Mouse (Mus musculus): ENCODE results near the gene Tmem150b. TPM values are rescaled to one million over a fixed set of nuclear protein-coding genes. Genes with fewer than 3 reads are reported as not detected.

The Tmem150b gene
- total and polyA plus RNA-seq, 3 experiments = 0.31 to 1.4 TPM; not detected in 1

- no peak for TF ChIP-seq UBTF (IDR thresholded peaks at IDR 0.05; ENCODE audit: borderline replicate concordance, insufficient read depth, low read depth, low read length)
- TF ChIP-seq KAT2A (conservative IDR thresholded peaks at IDR 0.05; ENCODE audit: low read depth, low read length) = peak; percentile 60; the same call in 1 of the 2 replicates
- TF ChIP-seq MAZ (IDR thresholded peaks at IDR 0.05; ENCODE audit: low read depth, low read length) = 0 out of 2 replicates have a peak, but pooled peaks have one; percentile 62
Observed at GRCm38 (mm10) chr7:4684632-4685417, 40.2 kb downstream of the Tmem150b start, which contains the start of gene Hspbp1 (continued).

GRCm38 (mm10) chr7:4684203-4684602 is 40.8 kb downstream of the Tmem150b start:
- Histone ChIP-seq H3K4me3 (ENCODE audit: control insufficient read depth in 1 of 2, insufficient read depth in 1 of 2, low read depth in 2 of 2, low read length in 2 of 2) (peak overlapping the region; percentile 79 to 96), H3K27me3 (ENCODE audit: control insufficient read depth in 1 of 2, insufficient read depth in 2 of 2, low read length in 2 of 2) (no peaks in the 10 kb centered on the region), H3K36me3 (ENCODE audit: control insufficient read depth in 1 of 2, insufficient read depth in 2 of 2, low read length in 2 of 2) (peaks cover 0 to 10% of the 10 kb centered on the region in 2 experiments; a peak in 3 of 4 replicates), H3K79me2 (ENCODE audit: control insufficient read depth, insufficient read depth, low read length, poor library complexity) (peaks cover 5% of the 10 kb centered on the region; the same call in 1 of the 2 replicates), H3K9me3 (replicated peaks; ENCODE audit: insufficient read depth, low read length) (no peaks in the 10 kb centered on the region), H3K9ac (ENCODE audit: control insufficient read depth, low read depth, low read length, poor library complexity, severe bottlenecking) (peak overlapping the region; percentile 72), H3K27ac (ENCODE audit: control insufficient read depth, low read depth, low read length) (no peak overlapping the region), H3K4me1 (ENCODE audit: control insufficient read depth in 1 of 2, insufficient read depth in 2 of 2, low read length in 2 of 2) (peaks cover 4 to 7% of the 10 kb centered on the region in 2 experiments)
- DNase-seq (ENCODE audit: low read depth, low spot score) = no peak
- TF ChIP-seq CTCF (IDR thresholded peaks at IDR 0.05 in 2 of 3, conservative IDR thresholded peaks at IDR 0.05 in 1 of 3; ENCODE audit: control insufficient read depth in 1 of 3, insufficient read depth in 1 of 3, low read depth in 2 of 3, low read length in 3 of 3, poor library complexity in 1 of 3, severe bottlenecking in 1 of 3) (no peak), GATA1 (IDR thresholded peaks at IDR 0.05; ENCODE audit: low read depth, low read length) (no peak)

GRCm38 (mm10) chr7:4683307-4683706 is 41.7 kb downstream of the Tmem150b start:
- Histone ChIP-seq H3K4me3 (ENCODE audit: control insufficient read depth in 1 of 2, insufficient read depth in 1 of 2, low read depth in 2 of 2, low read length in 2 of 2) (no peak overlapping the region), H3K9ac (ENCODE audit: control insufficient read depth, low read depth, low read length, poor library complexity, severe bottlenecking) (no peak overlapping the region), H3K27me3 (ENCODE audit: control insufficient read depth in 1 of 2, insufficient read depth in 2 of 2, low read length in 2 of 2) (no peaks in the 10 kb centered on the region), H3K27ac (ENCODE audit: control insufficient read depth, low read depth, low read length) (no peak overlapping the region), H3K9me3 (replicated peaks; ENCODE audit: insufficient read depth, low read length) (no peaks in the 10 kb centered on the region), H3K79me2 (ENCODE audit: control insufficient read depth, insufficient read depth, low read length, poor library complexity) (peaks cover 5% of the 10 kb centered on the region; the same call in 1 of the 2 replicates), H3K4me1 (ENCODE audit: control insufficient read depth in 1 of 2, insufficient read depth in 2 of 2, low read length in 2 of 2) (peaks cover 4 to 7% of the 10 kb centered on the region in 2 experiments), H3K36me3 (ENCODE audit: control insufficient read depth in 1 of 2, insufficient read depth in 2 of 2, low read length in 2 of 2) (peaks cover 0 to 10% of the 10 kb centered on the region in 2 experiments; a peak in 3 of 4 replicates)
- DNase-seq (ENCODE audit: low read depth, low spot score) = peak; percentile 16
- TF ChIP-seq ZNF384 (IDR thresholded peaks at IDR 0.05; ENCODE audit: low read depth, low read length) (peak; percentile 43; the same call in 1 of the 2 replicates), RCOR1 (IDR thresholded peaks at IDR 0.05; ENCODE audit: low read depth, low read length) (0 out of 2 replicates have a peak, but pooled peaks have one; percentile 20), USF2 (IDR thresholded peaks at IDR 0.05; ENCODE audit: borderline replicate concordance in 1 of 2, insufficient read depth in 1 of 2, low read depth in 1 of 2, low read length in 2 of 2) (no peak), CHD2 (IDR thresholded peaks at IDR 0.05; ENCODE audit: low read length) (no peak)

GRCm38 (mm10) chr7:4675200-4675599 is 49.8 kb downstream of the Tmem150b start:
- H3K4me3 ChIP-seq (ENCODE audit: control insufficient read depth in 1 of 2, insufficient read depth in 1 of 2, low read depth in 2 of 2, low read length in 2 of 2) = no peak overlapping the region
- TF ChIP-seq ZMIZ1 (IDR thresholded peaks at IDR 0.05; ENCODE audit: low read depth, low read length) (no peak), POLR2AphosphoS2 (IDR thresholded peaks at IDR 0.05; ENCODE audit: low read length) (no peak), NELFE (IDR thresholded peaks at IDR 0.05; ENCODE audit: low read depth, low read length) (no peak), MAX (IDR thresholded peaks at IDR 0.05; ENCODE audit: low read length) (no peak), E2F4 (IDR thresholded peaks at IDR 0.05; ENCODE audit: borderline replicate concordance, low read depth, low read length) (no peak), MAZ (IDR thresholded peaks at IDR 0.05; ENCODE audit: low read depth, low read length) (no peak), RCOR1 (IDR thresholded peaks at IDR 0.05; ENCODE audit: low read depth, low read length) (no peak), ZKSCAN1 (IDR thresholded peaks at IDR 0.05; ENCODE audit: low read depth, low read length) (no peak), ETS1 (IDR thresholded peaks at IDR 0.05; ENCODE audit: low read depth, low read length) (no peak), NRF1 (IDR thresholded peaks at IDR 0.05; ENCODE audit: insufficient read depth, low read depth, low read length, poor library complexity, severe bottlenecking) (no peak)
- H3K27ac ChIP-seq (ENCODE audit: control insufficient read depth, low read depth, low read length) = no peak overlapping the region
- DNase-seq (ENCODE audit: low read depth, low spot score) = no peak
- H3K79me2 ChIP-seq (ENCODE audit: control insufficient read depth, insufficient read depth, low read length, poor library complexity) = no peaks in the 10 kb centered on the region
- H3K36me3 ChIP-seq (ENCODE audit: control insufficient read depth in 1 of 2, insufficient read depth in 2 of 2, low read length in 2 of 2) = peaks cover 5 to 12% of the 10 kb centered on the region in 2 experiments
- H3K4me1 ChIP-seq (ENCODE audit: control insufficient read depth in 1 of 2, insufficient read depth in 2 of 2, low read length in 2 of 2) = peaks cover 10 to 13% of the 10 kb centered on the region in 2 experiments
- H3K9me3 ChIP-seq (replicated peaks; ENCODE audit: insufficient read depth, low read length) = no peaks in the 10 kb centered on the region
- no peak overlapping the region for H3K9ac ChIP-seq (ENCODE audit: control insufficient read depth, low read depth, low read length, poor library complexity, severe bottlenecking)
- H3K27me3 ChIP-seq (ENCODE audit: control insufficient read depth in 1 of 2, insufficient read depth in 2 of 2, low read length in 2 of 2) = no peaks in the 10 kb centered on the region

Data from MEL (cell line).